Mouse (Mus musculus): ENCODE measurements at regions not wholly inside any gene's neighbourhood (a gene's known extent, or its start where the extent isn't known, plus 50 kb on each side); places are given as distances from the start of the nearest gene placed in this dataset.
"Not testable (repeated sequence)": the region's sequence is repeated elsewhere in the genome, so short reads cannot be mapped to it uniquely, and the experiment has no call there.

GRCm38 (mm10) chr10:55485396-55486025 is 621.2 kb upstream of the Msl3l2 start:
- DNase-seq: not testable (repeated sequence)

GRCm38 (mm10) chr10:55522706-55523105 is 584.0 kb upstream of the Msl3l2 start:
- DNase-seq: no peak

GRCm38 (mm10) chr10:55537410-55537809 is 569.3 kb upstream of the Msl3l2 start:
- no peak for DNase-seq

- DNase-seq: no peak
Measured at GRCm38 (mm10) chr10:55546441-55547430, 560.0 kb upstream of the Msl3l2 start.

GRCm38 (mm10) chr10:55564961-55565360 is 541.8 kb upstream of the Msl3l2 start:
- DNase-seq: no peak

GRCm38 (mm10) chr10:55572689-55573088 is 534.0 kb upstream of the Msl3l2 start:
- no peak for DNase-seq

GRCm38 (mm10) chr10:55591013-55591412 is 515.7 kb upstream of the Msl3l2 start:
- peak; percentile 56 for DNase-seq

- no peak for DNase-seq
Measured at GRCm38 (mm10) chr10:55591896-55592295, 514.8 kb upstream of the Msl3l2 start.

GRCm38 (mm10) chr10:55624566-55625287 is 482.0 kb upstream of the Msl3l2 start:
- no peak for DNase-seq

- DNase-seq: no peak
Measured at GRCm38 (mm10) chr10:55641332-55641731, 465.4 kb upstream of the Msl3l2 start.
